Mouse (Mus musculus) cerebellum, adult 9-10 months (tissue): ENCODE data around the gene Dnah11.

Experiments used
- DNase-seq: peaks from one replicate; pipeline ENCODE4 v3.0.0; 2022

Dnah11 gene

DNA sequence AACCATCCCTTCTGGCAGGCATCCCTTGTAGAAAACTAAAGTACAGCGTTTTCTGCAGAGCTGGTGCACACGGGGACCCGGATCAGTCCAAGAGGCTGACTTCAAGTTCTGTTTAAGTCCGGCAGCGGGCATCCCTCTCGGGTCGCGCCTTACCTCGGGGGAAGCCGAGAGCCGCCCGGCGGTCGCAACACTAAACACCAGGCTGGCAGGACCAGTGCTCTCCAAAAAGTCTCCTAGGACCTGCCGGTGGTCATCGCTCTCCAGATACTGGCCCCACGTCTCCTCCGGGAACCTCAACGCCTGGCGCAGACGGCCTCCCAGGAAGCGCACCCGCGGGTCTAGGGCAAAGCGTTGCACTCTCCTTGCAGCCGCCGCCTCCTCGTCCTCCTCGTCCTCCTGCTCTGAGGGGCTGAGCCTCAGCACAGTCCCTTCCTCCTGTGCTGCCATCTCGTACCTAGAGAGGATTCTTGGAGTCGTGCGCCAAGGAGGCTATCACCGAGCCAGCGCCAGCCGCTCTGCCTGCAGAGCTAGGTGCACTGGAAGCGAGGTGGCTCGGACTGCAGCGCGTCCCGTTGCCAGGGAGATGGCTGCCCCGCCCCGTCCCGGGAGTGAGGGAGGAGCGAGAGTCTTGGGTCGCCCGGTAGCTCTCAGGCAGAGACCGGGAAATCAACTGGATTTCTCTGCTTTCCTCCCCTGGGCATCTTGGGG lies at the start of gene Dnah11:
Dnah11 (minus strand) TSS at position 658 of the 708 bp plus-strand sequence.
- DNase-seq = peak; percentile 84

DNA sequence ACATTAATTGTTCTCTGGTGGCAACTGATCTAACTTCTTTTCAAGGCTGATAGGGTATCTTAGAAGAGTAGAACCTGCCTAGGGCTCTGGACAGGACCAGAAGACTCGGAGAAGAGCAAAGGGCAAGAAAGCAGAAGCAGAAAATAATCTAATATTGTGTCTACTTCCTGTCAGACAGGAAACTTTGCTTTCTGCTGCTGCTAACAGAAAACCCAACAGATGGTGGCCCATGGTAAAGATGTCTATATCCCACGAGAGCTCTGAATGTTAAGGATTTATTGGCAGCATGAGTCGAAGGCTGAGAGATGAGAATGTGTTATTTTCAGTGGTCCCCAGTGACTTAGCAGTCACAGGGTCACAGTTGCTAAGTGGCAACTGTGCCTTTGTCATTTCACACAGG lies 22.3 kb upstream of the Dnah11 start:
- DNase-seq = no peak

DNA sequence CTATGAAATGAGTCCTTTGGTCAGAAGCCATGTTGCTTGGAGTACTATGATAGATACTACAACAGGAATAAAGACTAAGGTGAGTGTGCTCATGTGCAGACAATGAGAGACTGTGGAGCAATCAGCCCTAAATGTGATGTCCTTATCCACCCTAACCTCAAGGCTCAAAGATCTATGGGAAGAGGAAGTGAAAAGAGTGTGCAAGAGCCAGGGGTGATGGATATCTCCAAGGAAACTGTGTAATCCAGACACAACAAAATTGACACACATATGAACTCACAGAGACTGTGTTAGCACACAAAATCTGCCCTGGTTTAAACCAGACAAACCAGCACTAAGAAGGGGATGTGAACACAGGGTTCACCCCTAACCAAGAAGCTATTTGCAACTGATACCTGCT lies 21.2 kb upstream of the Dnah11 start:
- DNase-seq = no peak

DNA sequence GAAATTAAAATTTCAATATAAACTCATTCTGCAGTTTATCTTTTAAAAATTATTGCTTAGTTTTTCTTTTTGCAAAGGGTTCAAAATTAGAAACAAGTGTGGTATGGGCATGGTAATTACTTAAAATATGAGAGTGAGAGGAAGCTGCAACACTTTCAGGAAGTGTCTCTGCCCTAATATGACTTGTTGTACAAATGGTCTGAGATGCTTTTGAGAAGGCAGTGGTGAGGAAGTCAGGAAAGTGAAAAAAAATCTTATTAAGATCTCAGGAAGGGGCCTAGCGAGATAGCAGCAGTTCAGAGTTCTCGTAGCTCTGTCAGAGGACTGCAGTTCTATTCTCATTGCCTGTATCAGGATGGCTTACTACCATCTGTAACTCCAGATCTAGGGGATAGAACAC lies 13.3 kb upstream of the Dnah11 start:
- DNase-seq = no peak

DNA sequence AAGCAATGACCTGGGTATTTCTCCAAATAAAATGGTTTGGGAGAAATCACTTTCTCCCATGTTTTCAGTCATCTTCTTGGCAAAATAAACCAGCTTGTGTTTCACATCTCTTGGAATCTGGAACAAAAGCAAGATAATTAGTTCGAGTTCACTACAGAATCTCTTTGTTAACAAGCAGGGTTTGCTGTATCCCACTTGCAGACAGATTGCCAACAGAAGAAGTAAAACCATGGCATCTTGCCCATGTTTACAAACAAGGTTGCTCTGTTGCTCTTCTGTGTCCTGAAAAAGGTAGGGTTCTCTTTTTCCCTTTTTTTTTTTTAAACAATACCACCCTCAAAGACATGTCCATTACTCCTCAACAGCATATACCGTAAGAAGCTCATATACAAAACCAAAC lies 2.3 kb downstream of the Dnah11 start:
- DNase-seq = peak; percentile 58

DNA sequence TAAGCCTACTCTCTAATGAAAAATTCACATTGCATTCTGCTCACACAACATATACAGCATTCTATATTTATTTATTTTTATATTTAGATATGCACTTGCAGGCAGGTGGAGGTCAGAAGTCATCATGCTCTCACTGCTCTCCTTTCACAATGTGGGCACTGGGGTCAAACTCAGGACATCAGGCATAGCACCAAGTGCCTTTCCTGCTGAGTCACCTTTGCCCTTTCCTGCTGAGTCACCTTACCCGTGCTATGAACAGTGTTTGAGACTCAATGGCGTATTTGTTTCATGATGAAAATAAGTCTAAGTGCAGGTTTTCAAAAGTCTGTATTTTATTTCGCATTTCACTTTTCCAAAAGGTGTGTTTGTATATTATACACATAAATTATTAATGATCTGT lies 9.3 kb downstream of the Dnah11 start:
- DNase-seq = no peak

DNA sequence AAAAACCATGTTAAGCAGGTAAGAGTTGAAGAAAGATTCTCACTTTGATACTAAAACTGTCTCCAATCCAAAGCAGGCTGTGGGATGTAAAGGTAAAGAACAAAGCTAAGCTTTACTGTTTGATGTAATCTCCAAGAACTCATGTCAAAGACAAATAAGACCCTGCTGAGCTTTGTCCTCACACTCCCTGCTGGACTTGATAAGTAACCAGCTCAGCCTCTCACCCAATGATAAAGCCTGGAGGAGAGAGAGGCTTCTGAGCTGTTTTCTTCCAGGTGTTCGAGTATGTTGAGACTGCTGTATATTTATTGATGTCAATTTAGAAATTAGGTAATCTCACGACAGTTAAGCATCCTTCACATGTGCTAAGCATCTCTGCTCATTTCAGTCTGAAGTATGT lies 11.2 kb downstream of the Dnah11 start:
- DNase-seq = no peak

DNA sequence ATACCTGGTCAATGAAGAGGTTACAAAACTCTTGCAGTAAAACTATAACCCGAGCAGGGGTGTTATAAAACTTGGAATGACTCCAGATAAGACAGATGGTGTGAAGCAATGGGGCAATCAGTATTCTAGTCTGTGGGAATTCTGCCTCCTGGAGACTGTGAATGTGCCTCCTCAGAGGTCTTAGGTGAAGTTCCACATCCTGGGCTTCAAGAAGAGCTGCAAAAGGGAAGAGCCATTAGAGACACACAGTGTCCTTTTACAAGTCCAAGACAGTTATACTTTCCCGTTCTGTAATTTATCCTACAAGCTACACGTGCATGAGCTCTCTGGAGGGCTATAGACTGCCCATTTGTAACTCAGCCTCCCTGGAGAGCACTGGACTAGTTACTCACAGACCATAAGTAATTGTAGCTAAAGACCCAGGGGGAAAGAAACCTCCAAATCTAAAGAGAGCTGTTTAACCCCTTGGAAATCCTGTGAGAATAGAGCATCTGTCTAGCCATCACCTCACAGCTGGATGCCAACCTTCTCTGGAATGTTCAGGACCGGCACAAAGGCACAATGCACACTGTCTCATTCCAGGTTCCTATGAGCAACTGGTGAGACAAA lies 11.9 kb downstream of the Dnah11 start:
- peak; percentile 70 for DNase-seq

DNA sequence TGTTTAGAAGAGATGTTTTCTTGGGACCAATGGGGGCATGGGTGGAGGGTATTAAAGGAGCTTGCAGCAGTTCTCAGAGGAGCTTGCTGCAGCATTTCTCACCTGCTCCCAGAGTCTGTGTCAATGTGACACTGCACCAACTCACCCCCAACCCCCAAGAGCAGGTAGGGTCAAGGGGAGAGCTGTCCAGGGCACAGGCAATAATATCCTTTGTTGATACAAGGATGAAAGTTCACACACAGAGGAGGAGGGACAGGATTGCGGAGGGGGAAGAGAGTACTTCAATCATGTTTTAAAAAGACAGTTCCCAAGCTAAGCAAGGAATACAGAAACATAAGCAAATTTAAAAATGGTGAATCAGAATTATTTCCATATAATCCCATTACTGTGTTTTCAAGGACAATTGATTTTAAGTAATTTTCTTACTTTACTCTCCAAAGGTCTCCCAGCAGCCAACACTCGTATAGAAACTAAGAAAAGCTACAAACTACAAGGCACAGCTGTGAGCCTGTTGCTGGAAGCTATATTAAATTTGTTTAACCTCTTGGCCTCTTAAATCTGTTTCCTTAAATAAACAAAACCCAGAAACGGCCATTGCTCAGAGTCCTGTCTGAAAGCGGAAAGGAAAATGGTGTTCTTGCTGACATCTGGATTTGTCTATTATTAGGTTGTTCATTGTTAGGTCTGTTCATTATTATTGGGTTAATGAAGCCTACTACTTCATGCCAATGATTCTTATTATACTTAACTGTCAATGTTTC lies 12.5 kb downstream of the Dnah11 start:
- no peak for DNase-seq

DNA sequence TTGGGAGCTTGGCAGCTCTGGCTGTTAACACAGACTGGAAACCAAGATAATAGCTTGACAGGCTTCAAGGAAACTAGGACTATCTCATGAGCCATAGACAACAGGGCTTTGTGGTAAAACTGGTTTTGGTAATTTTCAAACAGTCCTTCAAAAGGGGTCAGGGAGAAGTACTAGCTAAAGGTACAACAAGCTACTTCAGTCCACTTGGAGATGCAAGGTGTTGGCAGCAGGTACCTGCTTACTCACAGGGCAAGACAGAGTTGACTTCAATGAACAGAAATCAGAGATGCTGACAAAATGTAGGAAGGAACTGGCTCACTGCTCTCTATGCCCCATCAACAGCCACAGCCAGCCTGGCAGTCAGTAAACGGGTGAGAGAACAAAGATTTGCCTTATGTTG lies 14.1 kb downstream of the Dnah11 start:
- DNase-seq = no peak

DNA sequence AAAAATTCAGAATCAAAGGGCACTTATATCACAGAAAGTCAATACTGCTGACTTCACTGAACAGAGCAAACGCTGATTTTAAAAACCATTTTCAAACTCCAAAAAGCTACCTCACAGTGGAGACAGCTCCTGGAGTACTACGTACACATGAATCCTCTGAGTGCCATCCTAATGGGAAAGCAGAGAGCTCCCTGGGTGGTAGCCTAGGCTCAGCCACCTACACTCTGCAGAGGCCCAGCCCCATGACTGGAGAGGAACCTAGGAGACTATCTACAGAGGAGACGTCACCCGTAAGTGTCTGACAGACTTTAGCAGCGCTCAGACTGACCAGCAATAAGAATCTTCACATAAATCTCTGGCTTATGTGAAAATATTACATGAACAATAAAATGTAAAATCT lies 21.1 kb downstream of the Dnah11 start:
- DNase-seq = no peak

DNA sequence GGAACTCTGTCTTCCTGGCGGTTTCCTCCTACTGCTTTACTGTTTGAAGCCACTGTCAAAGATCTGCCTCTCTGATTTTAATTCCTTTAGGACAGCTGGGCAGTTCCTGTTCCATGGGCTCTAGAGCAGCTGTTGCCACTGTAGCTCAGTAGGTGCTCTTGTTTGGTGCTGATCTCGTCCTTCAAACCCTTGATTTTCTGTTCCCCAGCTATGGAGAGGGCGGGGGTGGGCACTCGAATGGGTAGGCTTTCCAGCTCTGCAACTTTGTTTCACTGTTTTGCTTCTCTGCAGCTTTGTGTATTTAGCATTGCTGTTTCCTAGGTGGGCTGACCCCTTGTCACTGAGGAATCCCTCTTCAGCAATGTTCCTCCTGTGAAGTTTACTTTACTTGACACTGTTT lies 34.1 kb downstream of the Dnah11 start:
- no peak for DNase-seq

DNA sequence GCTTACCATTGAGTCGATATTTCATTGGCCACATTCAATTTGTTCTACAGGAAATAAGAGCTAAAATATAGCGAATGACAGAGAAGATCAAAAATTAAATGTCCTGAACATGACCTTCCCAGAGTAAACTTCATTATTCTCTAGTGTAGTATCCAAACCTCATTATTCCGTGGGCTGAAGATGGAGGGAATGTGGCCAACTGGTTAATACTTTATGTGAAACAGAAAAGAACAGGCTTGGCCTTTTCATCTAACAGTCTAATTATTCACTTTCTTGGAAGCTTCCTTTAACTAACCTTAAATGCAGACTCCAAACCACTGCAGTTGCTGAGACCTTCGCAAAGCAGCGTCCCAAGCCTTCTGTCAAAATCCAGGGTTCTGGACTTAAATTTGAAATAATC lies 41.9 kb downstream of the Dnah11 start:
- DNase-seq = no peak

DNA sequence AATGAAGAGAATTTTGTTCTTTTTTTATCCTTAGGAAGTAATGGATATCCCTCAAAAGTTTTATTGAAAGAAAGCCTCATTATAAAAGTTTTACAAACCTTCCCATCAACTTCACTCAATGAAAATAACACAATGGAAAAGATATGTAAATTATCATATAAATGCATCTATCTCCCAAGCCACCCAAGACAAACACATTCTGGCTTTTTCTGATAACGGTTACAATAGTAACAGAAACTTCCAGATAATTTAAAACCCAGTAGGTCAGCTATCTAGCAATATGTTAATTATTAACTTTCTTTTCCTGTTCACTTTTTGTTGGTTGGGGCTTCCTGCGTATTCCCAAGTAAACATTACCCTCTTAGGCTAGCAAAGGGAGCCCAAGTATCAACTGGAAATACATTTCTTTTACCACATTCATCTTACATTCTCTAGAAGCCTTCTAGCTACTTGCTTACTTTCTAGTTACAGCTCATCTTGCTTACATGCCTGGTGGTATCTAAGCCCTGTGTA lies 51.3 kb downstream of the Dnah11 start:
- DNase-seq = no peak

DNA sequence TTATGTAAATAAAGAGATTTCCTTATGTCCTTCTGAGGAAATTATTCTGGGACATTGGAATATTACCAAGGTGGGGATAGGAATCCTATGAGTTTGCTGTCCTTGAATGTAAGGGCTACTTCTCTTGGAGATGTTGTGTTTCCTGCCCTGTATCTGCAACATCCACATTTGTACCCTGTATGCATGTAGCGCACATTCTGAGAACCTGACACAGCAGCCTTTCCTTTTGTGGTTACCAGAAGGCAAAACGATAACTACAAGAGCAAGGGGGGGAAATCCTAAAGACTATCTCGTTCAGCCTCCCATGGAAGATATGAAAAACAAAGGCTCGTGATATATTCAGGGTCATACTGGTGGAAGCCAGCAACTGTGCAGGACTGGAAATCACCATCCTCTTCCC lies 70.7 kb downstream of the Dnah11 start:
- no peak for DNase-seq

DNA sequence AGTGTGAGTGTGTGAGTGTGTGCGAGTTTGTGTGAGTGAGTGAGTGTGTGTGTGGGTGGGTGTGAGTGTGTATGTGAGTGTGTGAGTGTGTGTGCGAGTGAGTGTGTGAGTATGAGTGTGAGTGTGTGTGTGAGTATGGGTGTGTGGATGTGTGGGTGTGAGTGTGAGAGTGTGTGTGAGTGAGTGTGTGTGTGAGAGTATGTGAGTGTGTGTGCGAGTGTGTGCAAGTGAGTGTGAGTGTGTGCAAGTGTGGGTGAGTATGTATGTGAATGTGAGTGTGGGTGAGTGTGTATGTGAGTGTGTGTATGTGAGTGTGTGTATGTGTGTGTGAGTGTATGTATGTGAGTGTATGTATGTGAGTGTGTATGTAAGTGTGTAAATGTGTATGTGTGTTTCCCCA lies 79.2 kb downstream of the Dnah11 start:
- no peak for DNase-seq

DNA sequence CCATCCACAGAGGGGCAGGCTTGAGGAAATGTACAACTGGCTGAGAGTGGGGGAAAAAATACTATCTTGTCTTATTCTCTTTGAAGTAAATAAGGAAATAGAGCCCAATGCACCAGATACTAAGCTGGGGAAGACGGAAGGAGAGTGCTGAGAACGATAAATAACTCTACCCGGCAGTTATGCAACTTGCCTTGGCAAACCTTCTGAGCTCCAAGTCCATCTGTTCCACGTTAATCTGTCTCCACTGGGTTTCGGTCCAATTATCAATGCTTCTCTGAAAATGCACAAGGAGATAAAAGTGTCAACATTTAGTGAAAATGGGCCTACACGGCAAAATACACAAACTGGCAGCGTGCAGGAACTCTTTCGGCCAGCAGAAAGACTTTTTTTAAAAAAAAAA lies 86.2 kb downstream of the Dnah11 start:
- DNase-seq = peak; percentile 97

DNA sequence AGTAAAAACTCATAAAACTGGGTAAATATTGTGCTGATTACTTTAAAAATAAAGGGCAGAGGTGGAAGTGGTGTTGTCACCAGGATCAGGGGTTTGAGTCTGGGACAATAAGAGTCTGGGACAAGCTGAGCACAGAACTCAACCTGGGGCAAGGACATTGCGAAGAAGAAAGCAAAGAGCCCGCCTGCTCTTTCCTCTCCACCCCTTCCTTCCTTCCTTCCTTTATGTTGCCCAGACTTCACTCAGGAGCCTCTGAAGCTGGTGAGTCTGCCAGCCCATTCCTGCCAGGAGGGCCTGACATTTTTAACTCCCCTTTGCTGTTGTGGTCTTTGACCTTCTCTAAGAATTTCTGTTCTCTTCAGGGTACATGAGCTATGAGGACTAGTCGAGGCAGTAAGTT lies 86.9 kb downstream of the Dnah11 start:
- DNase-seq = no peak

DNA sequence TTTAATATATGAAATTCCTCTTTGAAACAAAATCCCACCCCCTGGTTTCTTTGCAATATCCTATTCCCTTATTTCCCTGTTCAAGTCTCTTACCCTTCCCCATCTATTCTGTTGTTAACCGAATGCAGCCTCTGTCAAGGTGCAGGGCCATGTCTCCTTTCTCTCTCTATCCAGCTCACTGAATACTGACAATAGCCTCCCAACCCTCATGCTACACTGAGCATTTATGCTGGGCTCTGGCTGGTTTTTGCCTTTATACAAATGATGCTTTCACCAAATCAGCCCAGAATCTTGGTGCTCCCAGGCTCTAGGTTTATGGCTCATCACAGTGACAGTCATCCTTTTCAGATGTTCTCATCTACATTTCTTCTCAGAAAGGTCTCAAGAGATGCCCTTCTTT lies 91.1 kb downstream of the Dnah11 start:
- DNase-seq = no peak

DNA sequence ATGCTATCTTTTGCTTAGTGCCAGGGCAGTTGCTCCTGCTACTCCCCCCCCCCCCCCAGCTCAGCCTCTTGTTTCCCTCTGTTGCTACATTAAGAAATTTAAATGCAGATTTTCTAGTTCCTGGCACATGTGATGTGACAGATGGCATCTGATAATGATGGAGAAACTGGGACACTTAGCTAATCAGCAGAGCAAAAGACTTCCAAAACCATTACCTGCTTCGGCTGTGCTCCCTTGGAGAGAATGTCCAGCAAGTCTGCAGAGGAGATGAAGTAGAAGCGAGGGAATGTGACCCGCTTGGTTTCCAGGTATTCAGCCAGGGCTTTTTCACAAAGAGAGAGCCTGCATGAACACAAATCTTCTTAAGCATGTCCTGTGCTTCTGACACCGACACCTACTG lies 94.3 kb downstream of the Dnah11 start:
- DNase-seq = peak; percentile 98

DNA sequence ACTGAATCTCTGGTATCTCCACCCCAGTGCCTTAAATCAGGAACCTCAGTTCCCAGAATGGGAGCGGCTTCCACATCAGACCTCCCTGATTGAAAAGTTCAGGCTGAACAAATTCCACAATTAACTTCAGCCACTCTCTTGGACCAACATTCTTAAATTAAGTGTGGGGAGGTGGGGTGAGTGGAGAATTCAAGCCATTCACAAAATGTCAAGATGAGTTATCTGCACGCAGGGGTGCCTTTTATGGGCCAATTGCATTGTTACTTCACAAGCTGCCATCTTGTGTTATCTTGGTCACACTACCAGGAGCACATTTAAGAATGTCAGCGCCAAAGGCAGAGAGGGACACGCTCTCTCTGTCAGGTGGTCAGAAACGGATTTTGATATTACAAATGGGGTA lies 99.1 kb downstream of the Dnah11 start:
- no peak for DNase-seq

DNA sequence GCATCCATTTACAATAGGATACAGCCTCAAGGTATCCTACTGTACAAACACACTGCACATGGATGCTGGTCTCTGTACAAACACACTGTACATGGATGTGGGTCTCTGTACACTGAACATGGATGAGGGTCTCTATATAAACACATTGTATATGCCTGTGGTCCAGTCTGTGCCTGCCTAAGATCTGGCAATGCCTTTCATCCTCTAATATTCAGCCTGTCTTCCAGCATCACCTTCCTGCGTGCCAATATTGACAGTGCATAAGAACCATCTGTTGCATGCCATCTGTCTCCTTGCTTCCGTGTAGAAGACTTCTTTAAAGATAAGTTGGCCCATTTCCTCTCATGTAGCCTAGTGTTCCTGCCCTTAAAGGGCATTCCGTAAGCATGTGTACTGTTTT lies 100.6 kb downstream of the Dnah11 start:
- peak; percentile 91 for DNase-seq

DNA sequence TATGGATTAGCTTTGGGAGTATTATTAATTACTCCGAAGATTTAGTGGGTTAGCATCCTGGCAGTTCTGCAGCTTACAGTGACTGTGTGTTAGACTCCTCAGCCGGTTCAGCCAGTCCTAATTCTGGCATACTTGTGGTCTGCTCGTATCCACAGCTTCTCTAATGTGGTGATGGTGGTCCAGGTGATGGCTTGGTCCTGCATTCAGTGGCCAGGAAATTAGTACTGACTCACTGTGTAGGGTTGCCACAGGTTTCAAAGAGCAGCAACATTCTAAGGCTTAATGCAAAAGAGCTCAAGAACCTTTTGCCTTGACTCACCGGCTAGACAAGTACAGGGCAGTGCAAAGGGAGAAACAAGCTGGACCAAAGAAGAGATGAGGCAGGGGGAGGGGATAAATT lies 103.9 kb downstream of the Dnah11 start:
- no peak for DNase-seq

DNA sequence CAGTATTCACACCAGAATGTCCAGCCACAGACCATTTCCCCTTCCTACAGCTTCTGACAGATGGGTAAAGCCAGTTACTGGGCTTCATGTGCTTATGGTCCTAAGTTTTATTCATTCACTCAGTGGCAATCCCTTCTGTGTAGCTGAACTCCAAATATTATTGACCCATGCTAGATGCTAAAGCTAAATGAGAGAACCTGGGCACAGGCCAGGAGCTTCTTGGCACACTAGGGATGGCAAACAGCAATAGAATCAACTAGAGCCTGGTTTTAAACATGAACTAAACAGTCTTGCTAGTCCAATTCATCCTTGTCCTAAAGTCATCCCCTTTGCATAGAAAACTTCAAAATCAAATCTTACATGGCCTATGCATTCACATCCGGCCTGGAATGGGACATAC lies 113.6 kb downstream of the Dnah11 start:
- no peak for DNase-seq
